Comparison of ENCODE assay signal across 9 mouse cellular contexts in the genomic region with DNA sequence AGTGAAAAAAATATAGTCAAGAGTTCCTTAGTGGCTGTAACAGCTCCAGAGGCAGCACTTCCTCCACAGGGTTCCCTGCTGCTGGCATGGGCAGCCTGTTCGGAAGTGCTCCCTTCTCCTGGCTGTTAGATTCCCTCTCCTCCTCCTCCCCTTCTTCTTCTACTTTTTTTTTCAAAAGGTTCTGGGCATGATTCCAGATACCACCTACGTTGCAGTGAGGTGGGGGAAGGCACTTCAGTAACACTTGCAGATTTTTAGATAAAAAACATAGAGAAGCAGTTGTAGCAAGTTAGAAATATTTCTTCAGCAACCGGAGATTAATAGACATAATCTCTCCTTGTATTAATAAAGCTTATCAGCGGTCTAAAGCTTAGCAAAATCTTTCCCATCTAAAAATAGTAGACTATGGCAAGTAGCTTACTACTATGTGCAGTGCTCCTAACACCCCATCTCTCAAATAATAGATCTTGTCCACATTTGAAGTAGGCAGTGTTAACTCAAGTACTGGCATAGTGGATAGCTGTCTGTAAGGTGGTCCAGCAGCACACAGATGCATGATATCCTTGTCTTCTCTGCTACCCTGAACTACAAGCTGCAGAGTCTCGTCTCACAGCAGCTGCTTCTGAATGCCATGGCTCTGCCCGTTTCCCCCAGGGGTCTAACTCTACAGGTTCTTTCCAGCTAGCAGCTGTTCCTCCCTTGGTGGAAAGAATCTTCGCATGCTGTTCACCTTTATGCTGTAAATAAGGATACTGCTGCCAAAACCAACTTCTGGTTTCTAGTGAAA. TPM values are rescaled to one million over a fixed set of nuclear protein-coding genes. Genes with fewer than 3 reads are reported as not detected.
A peak's percentile ranks its signal among the peaks of the same experiment; 100 is the strongest.
DNase-seq lines count a peak whose midpoint lies in the region; ATAC-seq and TF ChIP-seq lines count a peak whose summit lies in the region.
"Had no signal": no experiment of that assay in that cellular context is flagged by ENCODE, and none has a peak within 500 bp of the region (broad histone marks: within the 10 kb centered on the region; RNA-seq: fewer than 3 reads in every experiment).

No protein-coding gene starts in this region.

- no peak; the same call in 1 of the 2 replicates for ATAC-seq in kidney, embryonic 15.5 days (replicated peaks; ENCODE audit: low FRiP score)

- no peaks in the 10 kb centered on the region for H3K27me3 ChIP-seq in kidney, embryonic 15.5 days
- H3K27me3 ChIP-seq: liver, embryonic 13.5 days had no signal

- peak overlapping the region; percentile 13 for H3K4me3 ChIP-seq in gastrocnemius, adult 2 months
- no peak overlapping the region for H3K4me3 ChIP-seq in kidney, embryonic 15.5 days (replicated peaks)
- H3K4me3 ChIP-seq: liver, embryonic 13.5 days had no signal

- peak overlapping the region; percentile 70 for H3K27ac ChIP-seq in gastrocnemius, adult 2 months
- H3K27ac ChIP-seq in kidney, embryonic 15.5 days: peak overlapping the region; percentile 75
- H3K27ac ChIP-seq: liver, embryonic 13.5 days had no signal

- peaks cover 17% of the 10 kb centered on the region for H3K36me3 ChIP-seq in kidney, embryonic 15.5 days

- 0 out of 2 replicates have a peak overlapping the region, but pooled peaks have one; percentile 12 for H3K4me2 ChIP-seq in kidney, embryonic 15.5 days
- H3K4me2 ChIP-seq: liver, embryonic 13.5 days had no signal

- WGBS in kidney, embryonic 15.5 days: 40% methylated on average over 7 of the region's 7 CpGs

- H3K9ac ChIP-seq in kidney, embryonic 15.5 days: no peak overlapping the region
- H3K9ac ChIP-seq: liver, embryonic 13.5 days had no signal

- peaks cover 22% of the 10 kb centered on the region for H3K4me1 ChIP-seq in kidney, embryonic 15.5 days

- intact Hi-C loops in gastrocnemius, adult 2 months (cut with DNase I): no loop called here

- no peaks in the 10 kb centered on the region for H3K9me3 ChIP-seq in kidney, embryonic 15.5 days (replicated peaks)
- H3K9me3 ChIP-seq: liver, embryonic 13.5 days had no signal

- DNase-seq in gastrocnemius, adult 2 months: peak; percentile 53
- DNase-seq in gastrocnemius, adult 18-20 months (ENCODE audit: low spot score): no peak
- DNase-seq in R1 (ENCODE audit: low read depth, low spot score): peak; percentile 62
- peak; percentile 46 to 49 for DNase-seq in frontal cortex, postnatal 14 days (ENCODE audit: low spot score in 2 of 2)
- peak; percentile 56 for DNase-seq in lung, postnatal 10 days
- no peak for DNase-seq in thymus, postnatal 14 days
- no peak for DNase-seq in thymus, postnatal 0 days (ENCODE audit: low spot score)
- DNase-seq: liver, embryonic 13.5 days had no signal

- no peak for TF ChIP-seq CTCF in gastrocnemius, adult 2 months (IDR thresholded peaks at IDR 0.05)

RNA-seq across cellular contexts. Expression of a gene that starts 15.4 kb away (rescaled TPM):
- total RNA-seq in gastrocnemius, adult 2 months (2021): 10 to 100 TPM; 30.0 to 33.0 TPM
- 10 to 100 TPM; 25.0 to 30.9 TPM for total RNA-seq in gastrocnemius, adult 18-20 months (2021)
- polyA plus RNA-seq in kidney, embryonic 15.5 days (2015; fragmentation: Nextera tagmentation; extraction: Ambion mirVana): 92.7 and 94.5 TPM in 2 replicates
- 39.2 and 43.9 TPM in 2 replicates for polyA plus RNA-seq in thymus, postnatal 0 days (2015; fragmentation: Nextera tagmentation; extraction: Ambion mirVana)

RNA-seq across cellular contexts. Expression of a gene that starts 49.5 kb away (rescaled TPM):
- total RNA-seq in gastrocnemius, adult 2 months (2021): 10 to 100 TPM; 16.6 to 20.4 TPM
- 10 to 100 TPM; 15.1 to 17.9 TPM for total RNA-seq in gastrocnemius, adult 18-20 months (2021)
- polyA plus RNA-seq in kidney, embryonic 15.5 days (2015; fragmentation: Nextera tagmentation; extraction: Ambion mirVana): 45.0 and 46.4 TPM in 2 replicates
- polyA plus RNA-seq in thymus, postnatal 0 days (2015; fragmentation: Nextera tagmentation; extraction: Ambion mirVana): 30.5 and 33.4 TPM in 2 replicates

RNA-seq across cellular contexts. Expression of a gene that starts 49.9 kb away (rescaled TPM):
- not detected for total RNA-seq in gastrocnemius, adult 2 months (2021)
- total RNA-seq in gastrocnemius, adult 18-20 months (2021): not detected
- not detected in 2 replicates for polyA plus RNA-seq in kidney, embryonic 15.5 days (2015; fragmentation: Nextera tagmentation; extraction: Ambion mirVana)
- polyA plus RNA-seq in thymus, postnatal 0 days (2015; fragmentation: Nextera tagmentation; extraction: Ambion mirVana): not detected in 2 replicates
- polyA plus RNA-seq: liver, embryonic 13.5 days had no signal

Comparison
In these comparisons a context has a peak if more than half of its experiments do, and no peak if none do; other contexts are left out.
1. DNase-seq: peak in gastrocnemius, adult 2 months (single experiment), R1 (single experiment), frontal cortex, postnatal 14 days (2 of 2) and lung, postnatal 10 days (single experiment); none in gastrocnemius, adult 18-20 months (single experiment), thymus, postnatal 14 days (single experiment) and thymus, postnatal 0 days (single experiment).